15 mouse cellular contexts compared by ENCODE assay signal in genomic region chr4:71218060-71218459, GRCm38 (mm10).
"Had no signal": no experiment of that assay in that cellular context is flagged by ENCODE, and none has a peak within 500 bp of the region (broad histone marks: within the 10 kb centered on the region; RNA-seq: fewer than 3 reads in every experiment).

No protein-coding gene starts in this region.

- H3K9me3 ChIP-seq: neural tube, embryonic 15.5 days; stomach, embryonic 15.5 days had no signal

- H3K36me3 ChIP-seq: neural tube, embryonic 15.5 days; stomach, embryonic 15.5 days had no signal

- H3K4me2 ChIP-seq: neural tube, embryonic 15.5 days; stomach, embryonic 15.5 days had no signal

- H3K27ac ChIP-seq: neural tube, embryonic 15.5 days; stomach, embryonic 15.5 days; stomach, postnatal 0 days had no signal

- DNase-seq: retina, postnatal 1 day; right cerebral cortex, adult 18-20 months; right cerebral cortex, postnatal 14 days; right cerebral cortex, postnatal 25 days; right cerebral cortex, postnatal 4 days; spleen, adult 18-20 months; thymus, adult 18-20 months; thymus, adult 2 months; thymus, postnatal 14 days; thymus, postnatal 25 days; thymus, postnatal 36 days; thymus, postnatal 4 days had no signal

- H3K9ac ChIP-seq: neural tube, embryonic 15.5 days; stomach, embryonic 15.5 days had no signal

- H3K4me1 ChIP-seq: neural tube, embryonic 15.5 days; stomach, embryonic 15.5 days had no signal

- H3K27me3 ChIP-seq: neural tube, embryonic 15.5 days; stomach, embryonic 15.5 days had no signal

- H3K4me3 ChIP-seq: neural tube, embryonic 15.5 days; stomach, embryonic 15.5 days had no signal
